Mouse (Mus musculus): ENCODE data around the gene Ltb4r2.

- TF ChIP-seq POLR2A (IDR thresholded peaks at IDR 0.05; ENCODE audit: low read depth, low read length) (peak; percentile 93), CTCF (IDR thresholded peaks at IDR 0.05; ENCODE audit: borderline replicate concordance, insufficient read depth, low read length) (no peak)
These were observed 15.9 kb upstream of the Ltb4r2 start, which contains the start of the genes Dhrs1 and Nop9 for GRCm38 (mm10) chr14:55745180-55745860.

All from embryonic fibroblast, embryonic 13.5 days (primary cell).